Mouse (Mus musculus) thymus, postnatal 14 days (tissue): ENCODE measurements around the gene Cdk7.
"Not testable (repeated sequence)": the region's sequence is repeated elsewhere in the genome, so short reads cannot be mapped to it uniquely, and the experiment has no call there.

Experiments
- DNase-seq: peaks from one replicate; pipeline ENCODE4 v3.0.0; 2021

The Cdk7 gene

DNA sequence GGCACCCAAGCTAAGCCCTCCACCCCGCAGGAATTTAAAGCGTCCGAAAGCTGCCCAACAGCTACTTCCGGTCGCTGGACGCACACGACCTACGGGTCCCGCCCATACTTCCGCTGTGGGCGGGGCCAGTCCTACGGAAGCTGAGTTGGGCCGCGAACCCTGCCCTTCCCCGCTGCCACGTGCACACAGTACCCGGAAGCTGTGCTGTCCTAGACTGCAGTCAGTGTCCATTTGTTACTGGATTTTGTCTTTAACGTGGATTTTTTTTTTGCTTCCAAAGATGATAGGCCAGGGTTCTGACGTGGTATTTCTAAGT, at the start of gene Cdk7:
Cdk7 (minus strand) TSS at position 79 of the 316 bp plus-strand sequence.
- DNase-seq: peak; percentile 91

DNA sequence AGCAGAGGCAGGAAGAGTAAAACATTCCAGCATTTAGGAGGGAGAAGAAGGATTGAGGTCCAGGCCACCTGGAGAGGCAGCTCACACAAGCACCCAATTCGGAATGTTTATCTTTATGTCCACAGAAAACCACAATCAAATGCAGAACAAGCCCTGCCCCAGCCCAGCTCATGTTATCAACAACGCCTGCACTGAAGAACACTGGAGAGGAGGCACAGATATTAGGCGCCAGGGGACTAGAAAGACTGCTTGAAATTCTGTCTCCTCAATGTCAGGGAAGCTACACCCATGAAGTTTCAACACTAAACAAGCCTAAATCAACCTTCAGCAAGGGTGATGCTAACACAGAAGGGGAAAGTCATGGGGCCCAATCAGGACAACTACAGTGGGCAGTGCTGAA, 46.8 kb upstream of the Cdk7 start:
- DNase-seq: no peak

DNA sequence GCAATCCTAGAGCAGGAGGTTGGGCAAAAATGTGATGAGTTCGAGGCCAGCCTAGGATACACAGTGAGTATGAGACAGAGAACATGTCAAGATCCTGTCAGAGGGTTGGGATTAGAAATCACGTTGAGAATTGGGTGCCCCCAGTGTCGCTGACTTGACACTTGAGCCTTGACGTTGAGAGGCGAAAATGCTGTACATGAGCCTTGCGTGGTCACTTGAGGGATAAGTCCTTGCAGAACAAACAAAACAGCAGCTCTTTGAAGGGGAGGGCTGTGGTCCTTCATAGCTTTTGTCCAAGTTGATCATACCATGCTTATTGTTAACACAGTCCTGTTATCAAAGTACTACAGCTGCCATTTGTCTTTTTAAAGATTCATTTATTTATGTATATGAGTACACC, 46.0 kb upstream of the Cdk7 start:
- DNase-seq: no peak

DNA sequence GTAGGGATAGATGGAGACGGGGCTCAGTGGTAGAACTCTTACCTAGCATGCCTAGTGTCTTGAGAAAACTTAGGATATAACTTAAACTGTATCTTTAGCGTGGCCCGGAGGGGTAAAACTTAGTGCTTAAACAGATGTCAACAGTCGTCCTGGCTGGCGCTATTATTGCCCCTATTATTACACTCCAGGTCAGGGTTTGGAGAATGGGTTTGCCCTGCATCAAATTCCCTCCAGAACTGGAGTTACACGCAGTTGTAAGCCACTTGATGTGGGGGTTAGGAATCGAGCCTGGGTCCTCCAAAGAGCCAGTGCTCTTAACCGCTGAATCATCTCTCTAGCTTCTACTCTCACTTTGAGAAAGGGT, 45.3 kb upstream of the Cdk7 start:
- DNase-seq: no peak

DNA sequence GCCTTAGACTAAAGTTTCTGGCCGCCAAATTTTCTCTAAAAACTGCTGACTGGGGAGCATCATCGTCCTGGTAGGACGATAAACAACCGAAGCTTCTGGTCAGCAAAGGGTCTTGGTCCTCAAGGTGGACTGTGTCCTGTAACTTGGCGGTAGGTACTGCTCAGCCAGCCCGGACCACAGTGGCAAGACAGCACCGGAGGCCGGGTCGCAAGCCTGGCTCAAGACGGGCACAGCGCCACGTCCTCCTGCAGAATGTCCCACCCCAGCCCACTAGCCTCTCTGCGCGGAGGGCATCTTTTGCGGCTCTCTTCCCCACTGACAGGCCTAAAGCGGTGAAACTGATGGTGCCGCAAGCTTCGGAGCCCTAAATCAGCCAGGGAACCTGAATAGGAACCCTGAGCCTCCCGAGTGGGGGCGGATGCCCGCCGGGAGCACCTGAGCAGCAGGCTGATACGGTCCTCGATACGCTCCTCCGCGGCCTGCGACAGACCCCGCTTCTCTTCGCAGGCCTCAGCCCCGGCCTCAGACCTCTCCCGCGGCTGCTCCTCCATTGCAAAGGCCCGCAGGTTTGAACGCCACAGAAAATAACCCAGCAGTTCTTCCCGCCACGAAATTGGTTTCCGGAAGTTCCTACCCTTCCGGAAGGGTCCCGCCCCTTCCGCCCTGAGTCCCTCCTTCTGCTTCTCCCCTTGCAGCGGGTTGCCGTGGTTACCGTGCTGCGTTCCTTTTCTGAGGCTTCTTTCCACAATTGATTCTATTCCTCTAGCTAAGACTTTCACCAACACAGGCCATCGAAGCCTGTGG, 44.7 kb upstream of the Cdk7 start, which contains the start of gene Cenph:
Cenph (minus strand) TSS at position 648 of the 804 bp plus-strand sequence.
- peak; percentile 87 for DNase-seq

DNA sequence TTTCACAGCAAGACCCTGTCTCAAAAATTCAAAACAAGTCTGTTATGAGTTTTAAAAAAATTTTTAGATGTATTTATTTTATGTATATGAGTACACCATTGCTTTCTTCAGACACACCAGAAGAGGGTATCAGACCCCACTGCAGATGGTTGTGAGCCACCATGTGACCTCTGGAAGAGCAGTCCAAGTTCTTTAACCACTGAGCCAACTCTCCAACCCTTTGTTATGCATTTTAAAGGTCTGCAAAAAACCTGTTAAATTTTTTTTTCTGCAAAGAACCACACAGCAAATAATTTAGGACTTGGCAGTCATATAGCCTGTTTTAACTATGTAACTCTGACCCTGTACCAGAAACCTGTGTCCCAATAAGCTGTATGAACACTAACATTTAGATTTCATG, 44.0 kb upstream of the Cdk7 start:
- no peak for DNase-seq

DNA sequence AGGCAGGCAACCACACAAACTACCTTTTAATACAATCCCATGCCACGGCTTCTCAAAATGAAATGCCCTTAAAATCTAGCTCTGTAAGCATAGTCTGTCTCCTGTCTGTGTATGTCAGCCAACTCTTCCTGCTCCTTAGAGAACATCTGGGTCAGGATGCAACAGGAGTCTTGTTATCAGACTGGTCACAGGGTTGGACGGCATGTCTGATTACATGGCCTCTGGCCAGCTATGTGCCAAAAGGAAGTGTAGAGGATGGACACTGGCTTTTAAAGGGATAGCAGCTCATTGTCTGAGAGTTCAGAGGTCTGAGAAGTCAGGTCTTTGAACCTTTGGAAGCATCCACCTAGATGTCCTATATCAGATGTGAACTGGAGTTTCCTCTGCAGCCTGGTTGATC, 24.6 kb upstream of the Cdk7 start:
- DNase-seq: no peak

DNA sequence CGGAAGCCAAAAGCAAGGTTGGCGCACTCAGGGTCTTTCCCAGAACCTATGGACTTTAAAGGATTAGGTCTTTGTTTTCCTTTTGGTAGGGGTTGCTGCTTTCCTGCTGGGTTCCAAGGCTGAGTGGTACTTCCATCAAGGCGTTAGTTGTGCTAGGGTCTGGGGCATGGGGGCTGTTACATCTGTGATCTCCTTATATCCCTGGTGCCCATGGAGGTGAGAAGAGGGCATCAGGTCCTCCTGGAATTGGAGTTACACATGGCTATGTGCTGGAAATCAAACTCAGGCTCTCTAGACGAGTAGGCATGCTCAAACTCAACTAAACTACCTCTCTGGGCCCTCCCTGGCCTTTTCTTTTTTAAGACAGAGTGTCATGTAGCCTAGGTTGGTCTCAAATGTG, 23.4 kb upstream of the Cdk7 start:
- DNase-seq: no peak

DNA sequence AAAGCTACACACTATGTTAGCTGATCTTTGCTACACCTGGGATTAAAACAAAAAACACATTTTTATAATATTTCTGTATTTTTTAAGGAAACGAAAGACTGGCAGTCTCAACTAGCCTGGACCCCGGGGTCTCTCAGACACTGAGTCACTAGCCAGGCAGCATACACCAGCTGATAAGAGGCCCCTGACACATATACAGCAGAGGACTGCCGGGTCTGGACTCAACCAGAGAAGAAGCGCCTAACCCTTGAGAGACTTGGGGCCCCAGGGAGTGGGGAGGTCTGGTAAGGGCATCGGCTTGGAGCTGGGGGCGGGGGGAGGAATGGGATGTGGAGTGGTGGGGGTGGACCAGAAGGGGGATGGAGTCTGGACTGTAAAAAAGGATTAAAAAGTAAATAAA, 22.3 kb upstream of the Cdk7 start:
- no peak for DNase-seq

DNA sequence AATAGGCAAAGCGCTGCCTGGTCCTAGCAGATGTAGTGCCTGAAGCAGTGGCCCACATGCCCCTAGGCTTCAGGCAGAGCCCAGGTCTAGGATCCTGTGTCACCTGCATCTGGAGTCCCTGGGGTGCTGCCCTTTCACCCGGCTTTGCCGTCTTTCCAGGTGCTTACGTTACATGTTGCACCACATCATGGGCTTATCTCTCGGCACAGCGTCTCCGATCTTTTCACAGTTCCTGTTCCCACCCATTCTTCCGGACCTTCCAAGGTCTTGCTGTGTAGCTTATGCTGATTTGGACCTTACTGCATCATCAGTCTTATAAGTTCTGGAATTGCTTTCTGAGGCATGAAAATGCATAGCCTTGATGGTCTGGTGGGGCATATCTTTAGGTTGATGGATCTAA, 21.8 kb upstream of the Cdk7 start:
- DNase-seq: no peak

DNA sequence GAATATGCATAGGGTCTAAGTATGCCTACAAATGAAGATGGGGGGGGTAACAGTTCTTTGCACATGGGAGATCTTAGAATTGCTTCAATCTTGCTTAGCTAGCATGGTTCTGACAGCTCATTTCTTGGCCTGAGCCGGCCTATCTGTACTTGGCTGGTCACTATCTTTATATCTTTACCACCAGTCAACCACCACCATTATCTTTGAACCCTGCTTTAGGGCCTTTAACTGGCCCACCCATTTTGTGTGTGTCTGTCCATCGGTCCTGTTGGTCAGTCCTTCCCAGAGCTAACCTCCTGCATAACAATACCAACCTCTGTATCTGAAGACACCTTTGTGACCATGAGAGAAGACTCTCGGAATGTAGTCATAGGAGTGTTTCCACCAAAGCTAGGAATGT, 20.7 kb upstream of the Cdk7 start:
- no peak for DNase-seq

DNA sequence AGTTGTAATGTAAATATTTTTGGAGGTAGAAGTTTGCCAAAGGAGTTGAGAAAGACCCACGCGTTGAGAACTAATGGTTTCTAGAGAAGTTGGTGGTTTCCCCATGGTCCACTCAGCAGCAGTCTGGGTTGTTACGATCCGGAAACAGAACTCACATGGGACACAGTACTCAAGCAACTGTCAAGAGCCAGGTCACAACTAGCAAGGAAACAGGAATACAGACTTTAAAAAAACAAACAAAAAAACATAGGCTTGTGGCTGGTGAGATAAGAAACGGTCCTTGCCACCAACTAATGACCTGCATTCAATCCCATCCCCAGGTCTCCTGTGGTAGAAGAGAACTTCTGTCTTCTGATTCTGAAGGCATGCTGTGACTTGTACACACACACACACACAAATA, 20.1 kb upstream of the Cdk7 start:
- DNase-seq: no peak

DNA sequence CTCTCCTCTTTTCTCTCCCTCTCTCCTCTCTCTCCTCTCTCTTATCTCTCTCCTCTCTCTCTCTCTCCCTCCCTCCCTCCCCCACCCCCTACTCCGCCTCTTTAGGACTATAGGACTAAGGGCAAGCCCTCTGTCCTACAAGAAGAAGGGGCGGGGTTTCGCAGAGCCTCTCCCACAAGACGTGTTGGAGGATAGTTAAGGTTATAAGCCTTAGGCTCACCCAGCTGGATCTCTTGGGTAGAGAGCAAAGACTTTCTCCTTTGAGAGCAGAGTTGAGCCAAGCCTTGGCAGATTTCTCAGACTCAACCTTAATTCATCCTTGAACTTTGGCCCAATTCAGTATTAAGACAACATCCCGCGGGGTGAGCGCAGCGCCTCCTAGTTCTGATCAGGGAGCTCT, 17.9 kb upstream of the Cdk7 start:
- DNase-seq: no peak

DNA sequence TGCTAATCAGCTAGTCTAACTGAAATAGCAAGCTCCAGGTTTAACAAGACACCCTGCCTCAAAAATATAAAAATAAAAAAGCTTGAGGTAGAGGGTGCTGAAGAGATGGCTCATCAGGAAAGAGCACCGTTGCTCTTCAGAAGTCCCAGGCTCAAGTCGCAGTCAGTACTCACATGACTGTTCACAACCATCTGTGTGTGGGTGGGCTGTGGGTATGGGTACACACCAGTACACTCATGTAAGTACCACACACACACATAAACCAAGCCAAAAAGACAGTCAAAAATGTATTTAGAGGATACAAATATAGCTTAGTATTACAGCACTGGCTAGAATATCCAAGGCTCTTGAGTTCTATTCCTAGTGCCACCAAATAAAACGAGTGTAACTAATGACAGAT, 15.4 kb upstream of the Cdk7 start:
- DNase-seq: no peak

DNA sequence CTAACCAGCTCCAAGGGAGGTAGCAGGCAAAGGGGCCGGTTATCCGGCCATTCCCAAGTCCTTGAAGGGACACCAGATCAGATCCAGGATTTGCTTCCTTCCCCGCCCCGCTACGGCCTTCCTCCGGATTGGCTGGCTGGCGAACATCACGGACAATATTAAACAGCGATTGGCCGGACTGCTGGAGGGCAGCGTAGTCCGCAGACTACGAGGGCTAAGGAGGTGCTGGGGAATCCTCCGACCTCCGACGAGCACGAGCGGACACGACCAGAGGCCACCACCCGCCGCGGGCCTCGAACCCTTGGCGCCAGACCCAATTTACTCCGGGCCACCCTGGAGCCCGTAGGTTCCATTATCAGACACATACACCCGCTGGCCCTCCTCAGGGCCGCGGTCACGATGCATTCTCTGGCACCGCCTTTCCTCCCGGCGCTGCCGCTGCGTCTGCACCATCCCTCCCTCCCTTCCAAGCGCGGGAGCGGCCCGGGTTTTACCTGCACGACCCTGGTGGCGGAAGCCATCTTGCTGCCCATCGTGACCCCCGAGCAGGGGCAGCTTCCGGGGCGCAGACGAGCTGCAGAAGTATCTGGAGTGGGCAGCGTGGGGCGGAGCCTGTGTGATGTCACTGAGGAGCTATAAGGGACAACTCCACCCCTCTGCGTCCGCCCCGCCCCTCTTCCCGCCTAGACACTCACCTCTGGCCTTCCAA, 13.5 kb upstream of the Cdk7 start, which contains the start of gene Mrps36:
Mrps36 (minus strand) TSS at position 624 of the 709 bp plus-strand sequence.
- DNase-seq: peak; percentile 96

DNA sequence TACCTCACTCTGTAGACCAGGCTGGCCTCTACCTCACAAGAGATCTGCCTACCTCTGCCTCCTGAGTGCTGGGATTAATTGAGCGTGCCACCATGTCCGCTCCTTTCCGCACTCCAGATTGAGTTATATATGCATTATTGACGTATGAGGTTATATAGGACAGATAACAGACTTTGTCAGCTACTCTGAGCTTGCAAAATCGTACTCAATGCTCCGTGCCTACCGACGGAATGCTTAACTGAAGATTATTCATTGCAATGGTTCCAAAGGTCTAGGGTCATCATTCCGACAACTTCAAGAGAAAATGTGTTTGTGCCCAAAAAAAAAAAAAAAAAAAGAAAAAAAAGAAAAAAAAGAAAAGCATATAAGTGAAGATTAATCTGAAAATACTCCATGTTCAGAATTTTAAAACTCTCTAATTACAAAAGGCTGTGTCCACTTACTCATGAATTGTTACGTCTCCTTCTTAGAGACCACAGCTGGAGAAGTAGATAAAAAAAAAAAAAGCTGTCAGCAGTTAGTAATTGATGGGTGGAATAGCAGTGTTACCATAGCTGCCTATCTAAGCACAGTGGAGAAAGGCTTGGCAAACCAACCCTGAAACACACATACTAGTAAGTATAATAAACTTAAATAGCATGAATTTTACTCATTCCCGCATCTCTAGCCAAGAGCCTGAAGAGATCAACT, 12.8 kb upstream of the Cdk7 start:
- no peak for DNase-seq

DNA sequence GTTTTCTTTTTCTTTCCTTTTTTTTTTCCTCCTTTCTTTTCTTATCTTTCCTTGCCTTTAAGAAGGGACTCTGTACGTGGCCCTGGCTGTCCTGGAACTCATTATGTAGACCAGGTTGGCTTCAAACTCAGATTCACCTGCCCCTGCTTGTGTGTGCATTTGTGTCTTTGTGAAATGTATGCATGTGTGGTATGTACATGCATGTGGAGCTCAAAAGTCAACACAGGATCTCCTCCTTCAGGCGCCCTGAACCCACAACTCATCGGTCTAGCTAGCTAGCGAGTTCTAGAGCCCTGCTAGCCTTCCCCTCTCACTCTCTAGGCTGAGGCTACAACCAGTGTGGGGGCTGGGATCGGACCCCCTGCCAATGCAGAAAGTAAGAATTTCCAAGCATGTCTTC, 12.1 kb upstream of the Cdk7 start:
- no peak for DNase-seq

DNA sequence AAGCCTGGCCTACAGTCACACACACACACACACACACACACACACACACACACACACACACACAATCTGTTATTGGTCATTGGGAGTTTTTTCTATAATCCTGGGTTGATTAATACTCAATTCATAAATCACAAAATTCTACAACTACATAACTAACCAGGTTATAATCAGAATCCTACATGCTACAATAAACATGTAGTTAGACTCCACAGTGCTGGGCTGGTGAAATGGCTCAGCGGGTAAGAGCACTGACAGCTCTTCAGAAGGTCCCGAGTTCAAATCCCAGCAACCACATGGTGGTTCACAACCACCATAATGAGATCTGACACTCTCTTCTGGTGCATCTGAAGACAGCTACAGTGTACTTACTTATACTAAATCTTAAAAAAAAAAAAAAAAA, 2.0 kb upstream of the Cdk7 start:
- DNase-seq: no peak

DNA sequence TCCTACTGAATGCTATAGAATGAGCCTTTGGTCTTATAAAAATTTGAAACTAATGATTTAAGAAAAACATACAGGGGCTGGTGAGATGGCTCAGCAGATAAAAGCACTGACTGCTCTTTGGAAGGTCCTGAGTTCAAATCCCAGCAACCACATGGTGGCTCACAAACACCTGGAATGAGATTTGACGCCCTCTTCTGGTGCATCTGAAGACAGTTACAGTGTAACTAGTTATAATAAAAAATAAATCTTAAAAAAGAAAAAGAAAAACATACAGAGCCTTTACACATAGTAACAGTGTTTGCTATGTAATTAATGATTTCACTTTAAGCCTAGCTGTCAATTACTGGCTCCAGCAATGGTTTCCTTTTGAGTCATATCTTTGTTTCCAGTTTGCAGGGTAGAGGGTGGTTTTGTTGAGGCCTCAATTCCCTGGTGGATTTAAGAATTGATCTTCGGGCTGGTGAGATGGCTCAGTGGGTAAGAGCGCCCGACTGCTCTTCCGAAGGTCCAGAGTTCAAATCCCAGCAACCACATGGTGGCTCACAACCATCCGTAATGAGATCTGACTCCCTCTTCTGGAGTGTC, 815 bp upstream of the Cdk7 start:
- DNase-seq: not testable (repeated sequence)

DNA sequence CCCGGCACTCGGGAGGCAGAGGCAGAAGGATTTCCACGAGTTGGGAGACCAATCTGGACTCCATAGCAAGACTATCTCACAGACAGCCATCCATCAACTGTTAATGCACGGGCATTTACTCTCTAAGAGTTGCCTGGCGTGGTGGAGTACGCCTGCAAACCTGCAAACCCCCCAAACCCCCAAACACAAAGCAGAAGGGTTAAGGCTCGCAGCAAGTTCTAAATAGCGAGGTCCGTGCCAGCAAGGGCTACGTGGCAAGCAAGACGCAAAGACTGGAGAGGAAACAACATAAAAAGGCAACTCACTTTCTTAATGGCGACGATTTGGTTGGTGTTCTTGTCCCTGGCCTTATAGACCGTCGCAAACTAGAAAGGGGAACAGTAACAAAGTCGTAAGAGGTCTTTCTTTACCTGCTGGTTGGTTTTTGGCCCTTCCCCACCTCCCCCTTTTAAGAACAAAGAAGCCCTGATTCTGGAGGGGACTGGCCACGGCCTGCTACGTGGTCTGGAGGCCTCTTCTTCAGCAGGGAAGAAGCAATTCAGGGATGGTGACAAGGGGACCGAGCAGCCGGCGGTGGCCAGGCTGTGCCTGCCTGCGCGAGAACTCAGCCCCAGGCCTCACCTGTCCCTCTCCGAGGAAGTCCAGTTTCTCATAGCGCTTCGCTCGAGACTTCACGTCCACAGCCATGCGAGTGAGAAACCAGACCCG, 432 bp downstream of the Cdk7 start:
- peak; percentile 20 for DNase-seq

DNA sequence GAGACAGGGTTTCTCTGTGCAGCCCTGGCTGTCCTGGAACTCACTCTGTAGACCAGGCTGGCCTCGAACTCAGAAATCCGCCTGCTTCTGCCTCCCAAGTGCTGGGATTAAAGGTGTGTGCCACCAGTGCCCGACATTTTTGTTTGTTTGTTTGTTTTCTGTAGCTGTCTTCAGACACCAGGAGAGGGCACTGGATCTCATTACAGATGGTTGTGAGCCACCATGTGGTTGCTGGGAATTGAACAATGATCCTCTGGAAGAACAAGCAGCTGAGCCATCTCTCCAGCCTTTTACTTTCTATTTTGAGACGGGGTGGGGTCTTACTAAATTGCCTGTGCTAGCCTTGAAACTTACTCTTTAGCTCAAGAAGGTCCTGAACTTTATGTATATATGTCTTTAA, 2.2 kb downstream of the Cdk7 start:
- not testable (repeated sequence) for DNase-seq

DNA sequence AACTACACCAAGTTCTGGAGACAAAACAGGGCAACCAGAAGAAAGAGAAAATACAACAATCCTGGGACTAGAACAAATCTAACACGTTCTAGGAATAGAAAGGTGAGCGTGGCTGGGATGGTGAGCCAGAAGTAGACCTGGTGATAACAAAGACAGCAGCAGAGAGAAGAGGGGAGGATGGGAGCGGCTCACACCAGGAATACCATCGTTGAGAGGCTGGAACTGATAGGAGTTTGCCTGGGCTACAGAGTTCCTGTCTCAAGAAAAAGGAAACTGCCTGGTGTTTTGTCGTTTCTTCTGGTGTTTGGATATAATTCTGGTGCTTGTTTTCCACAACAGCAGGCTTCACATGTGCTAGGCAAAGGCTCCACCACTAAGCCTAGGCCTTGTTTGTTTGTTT, 2.7 kb downstream of the Cdk7 start:
- DNase-seq: no peak

DNA sequence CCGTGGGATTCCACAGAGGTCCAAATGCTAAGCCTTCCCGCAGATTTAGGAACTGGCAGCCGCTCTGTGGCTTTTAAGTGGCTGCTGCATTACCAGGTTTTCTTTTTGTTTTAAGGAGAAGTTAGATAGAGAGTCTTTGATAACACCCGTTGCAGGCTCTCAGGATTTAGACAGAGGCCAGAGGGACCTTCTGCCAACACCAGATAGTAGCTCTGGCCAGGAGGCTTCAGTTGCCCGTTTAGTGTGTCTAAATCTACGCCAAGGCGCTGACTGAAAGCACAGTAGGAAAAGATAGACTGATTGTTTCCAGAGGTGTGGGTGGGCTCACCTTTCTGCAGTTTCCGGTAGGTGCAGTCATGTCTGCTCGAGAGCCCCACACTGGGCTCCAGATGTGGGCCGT, 5.5 kb downstream of the Cdk7 start:
- no peak for DNase-seq
